Mouse (Mus musculus): Measurements from ENCODE around the gene Il20rb. TPM values are rescaled to one million over a fixed set of nuclear protein-coding genes. Genes with fewer than 3 reads are reported as not detected.

Il20rb gene
- polyA plus RNA-seq, 1 experiment from 2014 or later: 1.3 TPM

GRCm38 (mm10) chr9:100493611-100494261, 7.1 kb upstream of the Il20rb start:
- Histone ChIP-seq H3K27ac (no peak overlapping the region), H3K27me3 (no peaks in the 10 kb centered on the region), H3K36me3 (peaks cover 9% of the 10 kb centered on the region), H3K4me1 (0 out of 2 replicates have a peak, but pooled peaks cover 5% of the 10 kb centered on the region), H3K4me2 (no peak overlapping the region), H3K9me3 (no peaks in the 10 kb centered on the region), H3K9ac (no peak overlapping the region), H3K4me3 (no peak overlapping the region)
- 86% methylated on average over 5 of the region's 5 CpGs for WGBS
- no peak for ATAC-seq (ENCODE audit: insufficient number of reproducible peaks, insufficient read depth, low FRiP score, low TSS enrichment, low read depth)

- 91% methylated on average over 1 of the region's 1 CpGs for WGBS
- Histone ChIP-seq H3K4me2 (no peak overlapping the region), H3K27me3 (no peaks in the 10 kb centered on the region), H3K4me1 (peaks cover 19% of the 10 kb centered on the region), H3K27ac (no peak overlapping the region), H3K9me3 (no peaks in the 10 kb centered on the region), H3K9ac (no peak overlapping the region), H3K36me3 (no peaks in the 10 kb centered on the region), H3K4me3 (no peak overlapping the region)
- no peak for ATAC-seq (ENCODE audit: insufficient number of reproducible peaks, insufficient read depth, low FRiP score, low TSS enrichment, low read depth)
Measured at GRCm38 (mm10) chr9:100491424-100491823, 4.8 kb upstream of the Il20rb start.

GRCm38 (mm10) chr9:100488969-100489368, 2.4 kb upstream of the Il20rb start:
- WGBS: 89% methylated on average over 6 of the region's 6 CpGs

GRCm38 (mm10) chr9:100488056-100488713, 1.6 kb upstream of the Il20rb start:
- Histone ChIP-seq H3K4me1 (peaks cover 22% of the 10 kb centered on the region), H3K9ac (no peak overlapping the region), H3K36me3 (no peaks in the 10 kb centered on the region), H3K4me3 (no peak overlapping the region), H3K27me3 (no peaks in the 10 kb centered on the region), H3K27ac (no peak overlapping the region), H3K9me3 (no peaks in the 10 kb centered on the region), H3K4me2 (no peak overlapping the region)
- no peak for ATAC-seq (ENCODE audit: insufficient number of reproducible peaks, insufficient read depth, low FRiP score, low TSS enrichment, low read depth)
- 40% methylated on average over 7 of the region's 7 CpGs for whole genome bisulfite sequencing

More at GRCm38 (mm10) chr9:100488969-100489368, 2.4 kb upstream of the Il20rb start:
- H3K4me1 ChIP-seq: peaks cover 22% of the 10 kb centered on the region
- no peak for ATAC-seq (ENCODE audit: insufficient number of reproducible peaks, insufficient read depth, low FRiP score, low TSS enrichment, low read depth)
- H3K27ac ChIP-seq: no peak overlapping the region
- H3K4me3 ChIP-seq: no peak overlapping the region
- H3K4me2 ChIP-seq: no peak overlapping the region
- no peaks in the 10 kb centered on the region for H3K27me3 ChIP-seq
- no peak overlapping the region for H3K9ac ChIP-seq
- H3K36me3 ChIP-seq: no peaks in the 10 kb centered on the region
- H3K9me3 ChIP-seq: no peaks in the 10 kb centered on the region

GRCm38 (mm10) chr9:100483318-100483717, 3.3 kb downstream of the Il20rb start:
- no peak for ATAC-seq (ENCODE audit: insufficient number of reproducible peaks, insufficient read depth, low FRiP score, low TSS enrichment, low read depth)
- no peak overlapping the region for H3K4me3 ChIP-seq
- WGBS: 81% methylated on average over 5 of the region's 5 CpGs
- no peaks in the 10 kb centered on the region for H3K36me3 ChIP-seq
- no peaks in the 10 kb centered on the region for H3K27me3 ChIP-seq
- H3K9ac ChIP-seq: no peak overlapping the region
- no peaks in the 10 kb centered on the region for H3K9me3 ChIP-seq
- peaks cover 13% of the 10 kb centered on the region for H3K4me1 ChIP-seq
- no peak overlapping the region for H3K4me2 ChIP-seq
- H3K27ac ChIP-seq: no peak overlapping the region

- 86% methylated on average over 6 of the region's 6 CpGs for WGBS
- no peak for ATAC-seq (ENCODE audit: insufficient number of reproducible peaks, insufficient read depth, low FRiP score, low TSS enrichment, low read depth)
- H3K27me3 ChIP-seq: no peaks in the 10 kb centered on the region
- no peaks in the 10 kb centered on the region for H3K36me3 ChIP-seq
- H3K27ac ChIP-seq: no peak overlapping the region
- H3K9me3 ChIP-seq: peaks cover 8% of the 10 kb centered on the region; the same call in 1 of the 2 replicates
- H3K9ac ChIP-seq: no peak overlapping the region
- no peak overlapping the region for H3K4me2 ChIP-seq
- peaks cover 5% of the 10 kb centered on the region; the same call in 1 of the 2 replicates for H3K4me1 ChIP-seq
- H3K4me3 ChIP-seq: no peak overlapping the region
Measured at GRCm38 (mm10) chr9:100481626-100482025, 5.0 kb downstream of the Il20rb start.

GRCm38 (mm10) chr9:100474056-100474455, 12.5 kb downstream of the Il20rb start:
- no peak for ATAC-seq (ENCODE audit: insufficient number of reproducible peaks, insufficient read depth, low FRiP score, low TSS enrichment, low read depth)

GRCm38 (mm10) chr9:100473361-100473760, 13.2 kb downstream of the Il20rb start:
- no peak for ATAC-seq (ENCODE audit: insufficient number of reproducible peaks, insufficient read depth, low FRiP score, low TSS enrichment, low read depth)
- H3K4me3 ChIP-seq: no peak overlapping the region
- H3K9ac ChIP-seq: no peak overlapping the region
- no peak overlapping the region for H3K4me2 ChIP-seq
- no peaks in the 10 kb centered on the region for H3K36me3 ChIP-seq
- 81% methylated on average over 6 of the region's 6 CpGs for WGBS
- no peaks in the 10 kb centered on the region for H3K4me1 ChIP-seq
- no peaks in the 10 kb centered on the region for H3K27me3 ChIP-seq
- H3K27ac ChIP-seq: no peak overlapping the region
- peaks cover 12% of the 10 kb centered on the region; the same call in 1 of the 2 replicates for H3K9me3 ChIP-seq

More at GRCm38 (mm10) chr9:100474056-100474455, 12.5 kb downstream of the Il20rb start:
- H3K9me3 ChIP-seq: peaks cover 12% of the 10 kb centered on the region; the same call in 1 of the 2 replicates
- WGBS: 76% methylated on average over 1 of the region's 1 CpGs
- H3K4me3 ChIP-seq: no peak overlapping the region
- H3K27ac ChIP-seq: no peak overlapping the region
- no peak overlapping the region for H3K9ac ChIP-seq
- H3K36me3 ChIP-seq: no peaks in the 10 kb centered on the region
- H3K4me2 ChIP-seq: no peak overlapping the region
- no peaks in the 10 kb centered on the region for H3K4me1 ChIP-seq
- no peaks in the 10 kb centered on the region for H3K27me3 ChIP-seq

- Histone ChIP-seq H3K27me3 (no peaks in the 10 kb centered on the region), H3K9ac (no peak overlapping the region), H3K9me3 (peaks cover 12% of the 10 kb centered on the region; the same call in 1 of the 2 replicates), H3K4me2 (no peak overlapping the region), H3K4me1 (no peaks in the 10 kb centered on the region), H3K36me3 (no peaks in the 10 kb centered on the region; the same call in 1 of the 2 replicates), H3K4me3 (no peak overlapping the region), H3K27ac (no peak overlapping the region)
- no peak for ATAC-seq (ENCODE audit: insufficient number of reproducible peaks, insufficient read depth, low FRiP score, low TSS enrichment, low read depth)
- WGBS: 89% methylated on average over 8 of the region's 8 CpGs
Measured at GRCm38 (mm10) chr9:100472931-100473330, 13.7 kb downstream of the Il20rb start.

- Histone ChIP-seq H3K27me3 (no peaks in the 10 kb centered on the region), H3K4me3 (no peak overlapping the region), H3K4me1 (no peaks in the 10 kb centered on the region), H3K36me3 (no peaks in the 10 kb centered on the region; the same call in none of the 2 replicates), H3K9ac (no peak overlapping the region), H3K9me3 (peaks cover 3% of the 10 kb centered on the region; the same call in 1 of the 2 replicates), H3K4me2 (no peak overlapping the region), H3K27ac (no peak overlapping the region)
- ATAC-seq (ENCODE audit: insufficient number of reproducible peaks, insufficient read depth, low FRiP score, low TSS enrichment, low read depth): no peak
- 71% methylated on average over 4 of the region's 4 CpGs for WGBS
Measured at GRCm38 (mm10) chr9:100471605-100471953, 15.0 kb downstream of the Il20rb start.

- H3K4me1 ChIP-seq: no peaks in the 10 kb centered on the region
- no peak overlapping the region for H3K4me3 ChIP-seq
- H3K36me3 ChIP-seq: no peaks in the 10 kb centered on the region; the same call in none of the 2 replicates
- 55% methylated on average over 8 of the region's 8 CpGs for WGBS
- H3K27ac ChIP-seq: no peak overlapping the region
- no peaks in the 10 kb centered on the region for H3K9me3 ChIP-seq
- no peak overlapping the region for H3K9ac ChIP-seq
- H3K4me2 ChIP-seq: no peak overlapping the region
- ATAC-seq (ENCODE audit: insufficient number of reproducible peaks, insufficient read depth, low FRiP score, low TSS enrichment, low read depth): no peak
- no peaks in the 10 kb centered on the region for H3K27me3 ChIP-seq
Measured at GRCm38 (mm10) chr9:100470936-100471604, 15.5 kb downstream of the Il20rb start.
